Mouse (Mus musculus): Measurements from ENCODE around the gene Sct. TPM values are rescaled to one million over a fixed set of nuclear protein-coding genes. Genes with fewer than 3 reads are reported as not detected.

The Sct gene
- total RNA-seq (2021) = under 1 TPM in 1 of 2 experiments, not detected in 1; 0.76 TPM
- long read RNA-seq = 0 reads

DNA sequence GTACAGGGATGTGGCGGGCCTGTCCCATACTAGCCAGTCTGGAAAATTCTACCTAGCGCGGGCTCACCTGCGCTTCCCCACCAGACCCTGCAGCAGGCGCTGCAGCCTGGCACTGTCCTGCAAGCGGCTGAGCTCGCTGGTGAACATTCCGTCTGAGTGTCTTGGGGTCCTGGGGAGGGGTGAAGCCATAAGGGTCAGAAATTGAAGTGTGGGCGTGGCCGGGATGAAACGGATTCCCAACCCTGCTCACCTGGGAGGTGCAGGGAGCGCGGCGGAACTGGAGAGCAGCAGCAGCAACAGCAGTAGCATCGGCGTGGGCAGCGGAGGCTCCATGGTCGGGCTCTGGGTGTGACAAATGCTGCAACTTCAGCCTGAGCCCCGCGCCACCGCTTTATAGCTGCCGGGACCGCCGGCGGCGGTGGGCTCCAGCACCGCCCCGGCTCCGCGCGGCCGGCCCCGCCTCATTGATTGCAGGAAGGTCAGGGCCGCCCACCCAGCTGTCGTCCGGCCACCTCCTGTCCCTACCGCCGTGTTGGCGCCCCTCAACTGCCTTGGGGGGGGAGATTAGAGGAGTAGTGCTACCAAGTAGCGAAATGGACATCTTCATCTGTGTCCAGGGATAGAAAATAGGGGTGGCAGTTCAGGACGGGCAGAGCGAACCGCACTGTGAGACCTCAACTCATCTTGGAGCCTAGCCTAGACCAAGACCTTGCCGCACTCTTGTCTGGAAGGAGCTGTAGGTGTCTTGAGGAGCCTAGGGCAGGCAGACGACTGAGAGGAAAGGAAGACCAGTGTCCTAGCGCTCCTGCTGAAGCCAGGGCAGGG lies at the start of gene Sct:
Gene Sct (minus strand): TSS at position 368 of the 825 bp plus-strand sequence.
- DNase-seq (ENCODE audit: low spot score in 2 of 2) = peak in 1 of 2 experiments; percentile 31

GRCm38 (mm10) chr7:141328373-141328990 lies 49.5 kb upstream of the Sct start:
- DNase-seq (ENCODE audit: low spot score in 2 of 2) = no peak

DNA sequence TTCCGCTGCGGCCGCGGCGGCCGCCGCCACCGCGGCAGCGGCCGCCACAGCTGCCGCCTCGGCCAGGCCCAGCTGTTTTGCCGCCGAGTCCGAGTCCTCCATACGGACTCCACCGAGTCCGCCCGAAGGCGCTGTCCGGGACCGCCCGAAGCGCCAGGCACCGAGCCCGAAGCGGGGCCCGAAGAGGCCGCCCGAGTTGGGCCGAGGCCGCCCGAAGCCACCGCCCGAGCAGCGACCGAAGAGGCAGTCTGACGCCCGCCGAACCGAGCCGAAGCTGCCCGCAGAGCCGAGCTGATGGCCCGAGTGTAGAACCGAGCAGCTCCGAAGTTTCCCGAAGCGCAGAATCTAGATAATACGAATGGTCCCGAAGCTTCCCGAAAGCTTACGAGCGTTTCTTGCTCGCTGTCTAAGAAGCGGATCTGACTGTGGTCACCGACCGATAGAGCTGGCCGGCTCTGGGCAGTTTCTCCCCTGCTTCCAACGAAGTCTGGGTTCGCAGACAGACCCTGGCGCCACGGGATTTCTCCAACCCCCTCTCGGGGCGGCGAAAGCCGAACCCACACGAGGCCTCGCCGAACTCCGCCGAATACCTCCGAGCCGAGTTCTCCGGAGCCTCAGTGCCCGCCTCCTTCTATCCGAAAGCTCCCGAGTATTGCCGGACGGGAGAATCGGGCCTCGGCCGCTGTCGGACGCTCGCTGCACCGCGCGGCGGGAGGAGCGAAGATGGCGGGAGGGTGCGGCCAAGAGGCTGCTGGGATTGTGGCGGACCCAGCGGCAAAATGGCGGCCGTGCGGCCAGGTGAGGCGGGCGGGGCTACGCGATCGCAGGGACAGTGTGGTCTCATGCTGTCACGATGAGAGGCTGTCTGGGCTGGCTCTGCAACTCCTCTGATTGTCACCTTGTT lies 48.8 kb upstream of the Sct start, which contains the start of the genes Deaf1 and Tmem80:
Gene Deaf1 (minus strand): TSS at position 222 of the 904 bp plus-strand sequence.
Gene Tmem80 (plus strand): TSS at position 271 of the 904 bp plus-strand sequence.
- DNase-seq (ENCODE audit: low spot score in 2 of 2) = peak; percentile 100

GRCm38 (mm10) chr7:141326546-141327446 lies 47.9 kb upstream of the Sct start:
- DNase-seq (ENCODE audit: low spot score in 2 of 2) = peak in 1 of 2 experiments; percentile 24

DNA sequence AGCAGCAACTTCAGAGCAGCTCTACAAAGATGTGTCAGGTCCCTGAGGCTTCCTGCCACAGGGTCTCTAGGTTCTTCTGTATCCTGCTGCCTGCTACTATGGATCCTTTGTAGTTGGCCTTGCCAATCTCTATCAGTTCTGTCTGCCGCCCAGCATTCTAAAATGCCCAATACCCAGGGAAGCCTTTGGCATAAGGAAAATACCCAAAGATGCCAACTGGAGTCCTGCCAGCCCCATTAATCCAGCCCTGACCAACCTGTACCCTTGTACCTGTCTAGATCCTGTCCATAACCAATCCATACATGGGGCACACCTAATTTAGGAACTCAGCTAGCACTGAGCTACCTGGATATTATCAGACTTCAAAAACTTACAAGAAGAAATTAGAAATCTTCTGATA lies 45.8 kb upstream of the Sct start:
- no peak for DNase-seq (ENCODE audit: low spot score in 2 of 2)

DNA sequence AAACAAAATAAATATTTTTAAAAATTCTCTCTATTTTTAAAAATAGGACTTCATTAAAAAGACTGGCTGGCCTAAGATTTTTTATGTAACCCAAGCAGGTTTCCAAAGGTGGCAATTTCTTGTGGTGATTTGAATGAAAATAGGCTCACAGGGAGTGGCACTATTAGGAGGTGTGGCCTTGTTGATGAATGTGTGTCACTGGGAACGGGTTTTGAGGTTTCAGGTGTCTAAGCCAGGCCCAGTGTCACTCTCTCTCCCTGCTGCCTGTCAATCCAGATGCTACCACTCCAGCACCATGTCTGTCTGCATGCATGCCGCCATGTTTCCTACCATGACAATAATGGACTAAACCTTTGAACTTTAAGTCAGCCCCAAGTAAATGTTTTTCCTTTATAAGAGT lies 40.5 kb upstream of the Sct start:
- no peak for DNase-seq (ENCODE audit: low spot score in 2 of 2)

- DNase-seq (ENCODE audit: low spot score in 2 of 2) = no peak
Measured at GRCm38 (mm10) chr7:141317619-141318132, 38.7 kb upstream of the Sct start.

DNA sequence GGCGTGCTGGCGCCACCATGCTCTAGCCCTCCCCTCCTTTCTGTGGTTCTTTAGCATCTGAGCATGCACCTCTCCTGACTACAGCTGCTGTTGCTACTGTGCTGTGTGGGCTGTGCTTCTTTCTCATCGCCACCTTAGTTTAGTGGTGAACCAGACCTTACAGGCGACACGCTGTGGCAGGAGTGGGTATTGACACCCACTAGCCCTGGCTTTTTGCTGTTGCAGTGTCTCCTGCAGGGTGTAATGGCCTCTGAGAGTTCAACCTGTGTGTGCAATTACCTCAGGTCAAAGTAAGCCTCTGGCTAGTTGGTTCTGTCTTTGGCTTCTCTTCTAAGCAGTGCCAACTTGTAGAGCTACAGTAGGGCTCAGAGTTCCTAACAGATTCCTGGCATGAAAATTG lies 37.0 kb upstream of the Sct start:
- DNase-seq (ENCODE audit: low spot score in 2 of 2) = no peak

DNA sequence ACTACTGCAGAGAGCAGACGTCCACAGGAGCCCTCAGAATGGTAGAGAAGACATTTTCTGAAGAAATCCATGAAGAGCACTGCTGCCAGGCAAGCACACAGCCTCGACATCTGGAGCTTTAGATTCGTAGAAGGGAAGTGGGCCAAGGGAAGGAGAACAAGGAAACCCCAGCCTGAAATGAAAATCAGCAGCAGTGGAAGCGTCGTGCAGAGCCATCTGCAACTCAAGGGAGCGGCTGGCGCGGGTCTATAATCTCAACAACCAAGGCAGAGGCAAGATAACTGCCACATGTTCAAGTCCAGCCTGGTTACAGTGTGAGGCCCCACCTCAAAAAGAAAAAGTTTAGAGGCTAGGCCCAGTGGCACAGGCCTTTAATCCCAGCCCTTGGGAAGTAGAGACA lies 36.1 kb upstream of the Sct start:
- no peak for DNase-seq (ENCODE audit: low spot score in 2 of 2)

GRCm38 (mm10) chr7:141314416-141314815 lies 35.5 kb upstream of the Sct start:
- no peak for DNase-seq (ENCODE audit: low spot score in 2 of 2)

GRCm38 (mm10) chr7:141304537-141304936 lies 25.6 kb upstream of the Sct start:
- DNase-seq (ENCODE audit: low spot score in 2 of 2) = no peak

GRCm38 (mm10) chr7:141302702-141303268 lies 23.9 kb upstream of the Sct start:
- DNase-seq (ENCODE audit: low spot score in 2 of 2) = no peak

- DNase-seq (ENCODE audit: low spot score in 2 of 2) = no peak
Measured at GRCm38 (mm10) chr7:141301386-141301785, 22.5 kb upstream of the Sct start.

DNA sequence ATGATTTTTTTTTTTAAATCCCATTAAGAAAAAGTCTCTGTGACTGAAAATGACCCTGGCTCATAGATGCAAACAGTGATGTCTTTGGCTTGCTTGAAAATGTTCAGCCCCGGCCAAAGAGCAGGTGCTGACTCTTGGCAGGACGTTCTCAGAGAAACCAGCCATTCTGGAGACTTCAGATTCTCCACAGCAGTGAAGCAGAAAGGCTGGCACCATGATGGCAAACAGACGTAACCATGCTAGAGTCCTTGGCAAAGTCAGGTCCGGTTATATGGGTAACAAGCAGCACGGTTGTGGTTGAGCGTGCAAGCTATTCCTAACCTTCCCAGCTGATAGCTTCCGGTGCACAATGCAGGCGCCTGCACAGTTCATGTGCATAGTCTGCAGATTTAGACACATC lies 20.2 kb upstream of the Sct start:
- no peak for DNase-seq (ENCODE audit: low spot score in 2 of 2)

DNA sequence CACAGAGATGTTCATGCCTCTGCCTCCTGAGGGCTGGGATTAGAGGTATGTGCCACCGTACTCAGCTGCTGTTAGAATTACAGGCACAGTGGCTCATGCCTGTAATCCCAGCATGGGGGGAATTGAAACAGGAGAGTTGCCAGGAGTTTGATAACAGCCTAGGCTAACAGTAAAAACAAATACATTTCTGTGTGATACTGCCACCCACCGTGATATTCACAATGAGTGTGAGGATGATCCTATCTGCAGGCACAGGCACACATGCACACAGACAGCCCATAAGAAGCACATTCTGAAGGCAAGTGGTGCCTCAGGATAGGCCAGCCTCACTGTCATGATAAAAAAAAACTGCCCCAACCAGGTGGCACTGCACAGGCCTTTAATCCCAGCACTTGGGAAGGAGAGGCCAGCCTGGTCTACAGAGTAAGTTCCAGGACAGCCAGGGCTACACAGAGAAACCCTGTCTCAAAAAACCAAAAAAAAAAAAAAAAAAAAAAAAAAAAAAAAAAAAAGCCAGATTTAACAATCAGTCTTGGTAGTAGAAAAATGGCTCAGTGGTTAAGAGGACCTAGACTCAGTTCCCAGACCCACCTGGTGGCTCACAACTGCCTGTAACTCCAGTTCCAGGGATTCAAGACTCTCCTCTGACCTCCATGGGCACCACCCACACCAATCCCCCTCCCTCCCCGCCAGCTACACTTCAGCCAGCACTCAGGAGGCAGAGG lies 19.2 kb upstream of the Sct start:
- no peak for DNase-seq (ENCODE audit: low spot score in 2 of 2)

DNA sequence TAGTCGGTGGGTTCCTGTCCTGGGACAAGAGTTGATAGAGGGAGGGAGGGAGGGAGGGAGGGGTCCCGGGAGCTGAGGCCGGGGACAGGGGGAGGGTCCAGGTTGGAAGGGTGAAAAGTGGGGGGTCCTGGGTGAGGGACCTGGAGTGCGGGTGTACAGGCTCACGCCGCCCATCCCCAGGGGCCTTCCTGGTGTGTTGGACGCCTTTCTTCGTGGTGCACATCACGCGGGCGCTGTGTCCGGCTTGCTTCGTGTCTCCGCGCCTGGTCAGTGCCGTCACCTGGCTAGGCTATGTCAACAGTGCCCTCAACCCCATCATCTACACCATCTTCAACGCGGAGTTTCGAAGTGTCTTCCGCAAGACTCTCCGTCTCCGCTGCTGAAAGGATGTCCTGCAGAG lies 15.5 kb upstream of the Sct start:
- no peak for DNase-seq (ENCODE audit: low spot score in 2 of 2)

GRCm38 (mm10) chr7:141293852-141294471 lies 15.0 kb upstream of the Sct start:
- DNase-seq (ENCODE audit: low spot score in 2 of 2) = no peak

DNA sequence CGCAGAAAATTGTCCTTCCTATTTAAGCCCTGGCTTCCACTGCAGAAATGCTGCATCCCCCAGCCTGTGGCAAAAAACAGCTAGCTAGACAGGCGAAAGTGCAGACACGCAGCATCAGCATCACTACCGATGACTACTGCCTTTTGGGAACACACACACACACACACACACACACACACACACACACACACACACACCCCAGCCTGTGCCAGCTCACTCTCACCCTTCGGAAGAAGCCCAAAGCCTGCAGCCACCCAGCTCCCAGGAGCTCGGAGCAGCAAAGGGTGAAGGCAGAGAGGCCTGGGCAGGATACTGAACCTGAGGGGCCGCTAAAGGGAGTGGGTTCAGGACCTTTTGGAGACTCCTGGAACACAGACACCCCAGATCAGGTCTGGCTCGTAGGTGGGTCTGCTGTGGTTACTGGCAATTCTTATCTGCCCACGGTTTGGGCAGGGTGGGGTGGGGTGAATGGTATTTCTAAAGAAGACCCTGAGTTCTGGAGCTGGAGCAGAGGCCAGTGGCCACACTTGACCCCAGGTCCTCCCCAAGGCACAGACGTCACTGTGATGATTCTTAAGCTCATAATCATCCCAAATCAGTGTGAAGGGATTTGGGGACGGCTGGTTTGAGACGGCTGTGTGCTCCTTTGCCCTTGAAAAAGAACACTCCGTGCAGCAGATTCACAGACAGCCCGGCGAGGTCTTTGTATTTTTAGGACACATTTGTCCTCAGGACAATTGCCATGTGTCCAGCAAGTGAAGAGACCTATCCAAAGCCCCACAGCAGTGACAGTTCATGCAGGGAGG lies 13.9 kb upstream of the Sct start:
- no peak for DNase-seq (ENCODE audit: low spot score in 2 of 2)
